Comparison of ENCODE assay signal across 8 mouse cellular contexts in the genomic region with DNA sequence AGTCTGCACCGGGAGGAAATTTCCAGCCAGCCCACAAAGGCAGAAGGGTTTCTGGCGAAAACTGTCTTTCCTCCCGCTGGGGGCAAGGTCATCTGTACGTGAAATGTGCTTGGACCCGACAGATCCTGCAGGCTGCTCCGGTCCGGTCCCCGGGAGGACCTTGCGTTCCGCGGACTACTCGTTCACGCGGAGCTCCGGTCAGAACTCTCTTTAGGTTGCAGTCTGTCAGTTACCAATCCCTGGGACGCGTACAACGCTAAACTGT. TPM values are rescaled to one million over a fixed set of nuclear protein-coding genes. Genes with fewer than 3 reads are reported as not detected.
DNase-seq lines count a peak whose midpoint lies in the region; ATAC-seq and TF ChIP-seq lines count a peak whose summit lies in the region.

No protein-coding gene starts in this region.

- peak overlapping the region; percentile 95 for H3K27ac ChIP-seq in kidney, adult 2 months (ENCODE audit: insufficient read depth, low read depth, low read length)
- H3K27ac ChIP-seq in brown adipose tissue, adult 24 weeks (replicated peaks; ENCODE audit: low read depth, low read length) = peak overlapping the region; percentile 99
- H3K27ac ChIP-seq in hindbrain, embryonic 14.5 days = peak overlapping the region; percentile 100
- peak overlapping the region; percentile 98 for H3K27ac ChIP-seq in midbrain, embryonic 12.5 days (replicated peaks)

- DNase-seq in kidney, adult 2 months = no peak
- DNase-seq in kidney, adult 11 months = no peak
- no peak for DNase-seq in hindbrain, embryonic 14.5 days (ENCODE audit: low spot score)
- DNase-seq in adrenal gland, postnatal 14 days = no peak
- DNase-seq in frontal cortex, postnatal 14 days (ENCODE audit: low spot score in 2 of 2) = no peak
- no peak for DNase-seq in thymus, adult 18-20 months

- peaks cover 2% of the 10 kb centered on the region; the same call in 1 of the 2 replicates for H3K36me3 ChIP-seq in kidney, adult 2 months (ENCODE audit: control insufficient read depth, insufficient read depth, low read length)
- H3K36me3 ChIP-seq in hindbrain, embryonic 14.5 days (replicated peaks; ENCODE audit: control insufficient read depth, insufficient read depth) = peaks cover 55% of the 10 kb centered on the region
- H3K36me3 ChIP-seq in midbrain, embryonic 12.5 days = peaks cover 44% of the 10 kb centered on the region

- no peak for ATAC-seq in hindbrain, embryonic 14.5 days (ENCODE audit: low FRiP score)
- ATAC-seq in midbrain, embryonic 12.5 days (ENCODE audit: low FRiP score, low read depth) = no peak

- H3K4me3 ChIP-seq in kidney, adult 2 months (ENCODE audit: insufficient read depth, low read depth, low read length) = peak overlapping the region; percentile 64
- H3K4me3 ChIP-seq in brown adipose tissue, adult 24 weeks (ENCODE audit: insufficient read depth, low read depth, low read length) = peak overlapping the region; percentile 98
- H3K4me3 ChIP-seq in hindbrain, embryonic 14.5 days (replicated peaks; ENCODE audit: low read length) = peak overlapping the region; percentile 65
- H3K4me3 ChIP-seq in midbrain, embryonic 12.5 days = peak overlapping the region; percentile 64

- peaks cover 38% of the 10 kb centered on the region for H3K4me1 ChIP-seq in kidney, adult 2 months (ENCODE audit: control insufficient read depth, insufficient read depth, low read length)
- H3K4me1 ChIP-seq in brown adipose tissue, adult 24 weeks (ENCODE audit: control insufficient read depth, insufficient read depth, insufficient read length, low read length) = peaks cover 12% of the 10 kb centered on the region
- H3K4me1 ChIP-seq in hindbrain, embryonic 14.5 days (replicated peaks; ENCODE audit: control insufficient read depth, insufficient read depth, low read length) = peaks cover 51% of the 10 kb centered on the region
- peaks cover 52% of the 10 kb centered on the region for H3K4me1 ChIP-seq in midbrain, embryonic 12.5 days

- peak overlapping the region; percentile 79 for H3K9ac ChIP-seq in hindbrain, embryonic 14.5 days
- peak overlapping the region; percentile 96 for H3K9ac ChIP-seq in midbrain, embryonic 12.5 days (replicated peaks)

- peak overlapping the region; percentile 99 for H3K4me2 ChIP-seq in hindbrain, embryonic 14.5 days (replicated peaks)
- H3K4me2 ChIP-seq in midbrain, embryonic 12.5 days (replicated peaks) = peak overlapping the region; percentile 98

- TF ChIP-seq POLR2A in kidney, adult 2 months (IDR thresholded peaks at IDR 0.05; ENCODE audit: low read depth, low read length) = no peak

- no peak for TF ChIP-seq CTCF in kidney, adult 2 months (conservative IDR thresholded peaks at IDR 0.05; ENCODE audit: insufficient read depth, insufficient read length, low read depth, low read length)

- H3K9me3 ChIP-seq in hindbrain, embryonic 14.5 days (ENCODE audit: control insufficient read depth, low read length) = no peaks in the 10 kb centered on the region
- no peaks in the 10 kb centered on the region for H3K9me3 ChIP-seq in midbrain, embryonic 12.5 days

- no peaks in the 10 kb centered on the region for H3K27me3 ChIP-seq in kidney, adult 2 months (replicated peaks; ENCODE audit: control insufficient read depth, insufficient read depth, low read length)
- no peaks in the 10 kb centered on the region for H3K27me3 ChIP-seq in hindbrain, embryonic 14.5 days (ENCODE audit: control insufficient read depth, insufficient read depth, low read length)
- H3K27me3 ChIP-seq in midbrain, embryonic 12.5 days = no peaks in the 10 kb centered on the region

- under 1% methylated on average over 18 of the region's 18 CpGs for WGBS in kidney, adult 2 months
- under 1% methylated on average over 18 of the region's 18 CpGs for WGBS in hindbrain, embryonic 14.5 days
- under 1% methylated on average over 18 of the region's 18 CpGs for WGBS in midbrain, embryonic 12.5 days

RNA-seq across cellular contexts. Expression of a gene that starts 3.5 kb away (rescaled TPM):
- polyA plus RNA-seq in kidney, adult 2 months (2012; rRNA removed) = 8.8 and 10.5 TPM in 2 replicates
- 13.9 and 16.9 TPM in 2 replicates for polyA plus RNA-seq in brown adipose tissue, adult 24 weeks (2012; ENCODE audit: insufficient read depth, insufficient read length, missing spikeins)
- polyA plus RNA-seq in hindbrain, embryonic 14.5 days (2014; fragmentation: Nextera tagmentation; extraction: Ambion mirVana) = 26.8 and 33.0 TPM in 2 replicates
- 48.7 and 50.7 TPM in 2 replicates for polyA plus RNA-seq in midbrain, embryonic 12.5 days (2016; fragmentation: Nextera tagmentation; extraction: Ambion mirVana)
- total RNA-seq in adrenal gland, postnatal 14 days (2021) = 53.7 and 61.3 TPM in 2 replicates

RNA-seq across cellular contexts. Expression of a gene that starts 11.9 kb away (rescaled TPM):
- 25.4 and 25.8 TPM in 2 replicates for polyA plus RNA-seq in kidney, adult 2 months (2012; rRNA removed)
- polyA plus RNA-seq in brown adipose tissue, adult 24 weeks (2012; ENCODE audit: insufficient read depth, insufficient read length, missing spikeins) = 4.1 and 8.3 TPM in 2 replicates
- polyA plus RNA-seq in hindbrain, embryonic 14.5 days (2014; fragmentation: Nextera tagmentation; extraction: Ambion mirVana) = 5.4 and 7.7 TPM in 2 replicates
- 11.4 and 12.1 TPM in 2 replicates for polyA plus RNA-seq in midbrain, embryonic 12.5 days (2016; fragmentation: Nextera tagmentation; extraction: Ambion mirVana)
- total RNA-seq in adrenal gland, postnatal 14 days (2021) = 29.5 and 30.2 TPM in 2 replicates

RNA-seq across cellular contexts. Expression of a gene that starts 14.5 kb away (rescaled TPM):
- 26.6 and 27.9 TPM in 2 replicates for polyA plus RNA-seq in kidney, adult 2 months (2012; rRNA removed)
- 16.1 and 18.9 TPM in 2 replicates for polyA plus RNA-seq in brown adipose tissue, adult 24 weeks (2012; ENCODE audit: insufficient read depth, insufficient read length, missing spikeins)
- 23.9 and 26.7 TPM in 2 replicates for polyA plus RNA-seq in hindbrain, embryonic 14.5 days (2014; fragmentation: Nextera tagmentation; extraction: Ambion mirVana)
- polyA plus RNA-seq in midbrain, embryonic 12.5 days (2016; fragmentation: Nextera tagmentation; extraction: Ambion mirVana) = 52.9 and 53.8 TPM in 2 replicates
- total RNA-seq in adrenal gland, postnatal 14 days (2021) = 34.2 and 42.6 TPM in 2 replicates

RNA-seq across cellular contexts. Expression of a gene that starts 14.7 kb away (rescaled TPM):
- polyA plus RNA-seq in kidney, adult 2 months (2012; rRNA removed) = 251 and 317 TPM in 2 replicates
- 249 and 290 TPM in 2 replicates for polyA plus RNA-seq in brown adipose tissue, adult 24 weeks (2012; ENCODE audit: insufficient read depth, insufficient read length, missing spikeins)
- 117 and 130 TPM in 2 replicates for polyA plus RNA-seq in hindbrain, embryonic 14.5 days (2014; fragmentation: Nextera tagmentation; extraction: Ambion mirVana)
- 98.9 and 105 TPM in 2 replicates for polyA plus RNA-seq in midbrain, embryonic 12.5 days (2016; fragmentation: Nextera tagmentation; extraction: Ambion mirVana)
- 124 and 137 TPM in 2 replicates for total RNA-seq in adrenal gland, postnatal 14 days (2021)

RNA-seq across cellular contexts. Expression of a gene that starts 40.8 kb away (rescaled TPM):
- 168 and 175 TPM in 2 replicates for polyA plus RNA-seq in kidney, adult 2 months (2012; rRNA removed)
- polyA plus RNA-seq in brown adipose tissue, adult 24 weeks (2012; ENCODE audit: insufficient read depth, insufficient read length, missing spikeins) = 19.4 and 27.0 TPM in 2 replicates
- 67.5 and 76.6 TPM in 2 replicates for polyA plus RNA-seq in hindbrain, embryonic 14.5 days (2014; fragmentation: Nextera tagmentation; extraction: Ambion mirVana)
- 78.7 and 88.5 TPM in 2 replicates for polyA plus RNA-seq in midbrain, embryonic 12.5 days (2016; fragmentation: Nextera tagmentation; extraction: Ambion mirVana)
- 109 and 118 TPM in 2 replicates for total RNA-seq in adrenal gland, postnatal 14 days (2021)
